Mouse (Mus musculus) T-helper 2 cell (primary cell): ENCODE results near the gene Slc9a2.

Experiments used
- in situ Hi-C: fragments of 300-600 bp; cut with MboI, MseI; formaldehyde crosslinking; loops from one replicate; pipeline ENCODE4 v1.15.1; 2025; ENCODE audit warnings: high pct_unique_total_duplicates

Gene Slc9a2

DNA sequence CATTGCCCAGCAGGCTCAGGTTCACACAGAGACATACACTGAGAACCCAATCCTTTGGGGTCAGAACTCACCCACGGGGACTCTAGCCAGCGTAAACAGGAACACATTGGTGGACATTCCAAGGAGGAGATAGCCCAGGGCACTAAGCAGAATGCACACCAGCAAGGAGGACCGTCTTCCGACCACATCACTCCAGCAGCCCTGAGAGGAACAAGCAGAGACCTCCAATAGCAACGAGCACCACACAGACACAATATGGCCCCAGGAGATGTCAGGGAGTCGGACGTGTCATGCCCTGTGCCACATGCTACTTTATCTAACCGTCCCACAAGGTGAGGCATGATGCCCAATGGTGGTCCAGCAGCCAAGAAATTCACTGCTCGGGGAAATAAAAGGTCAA, 103.9 kb downstream of the Slc9a2 start:
- in situ Hi-C loops, result loop anchor here (5.0 kb wide), 1 partner anchor 98 kb away; no protein-coding TSS in a partner anchor

DNA sequence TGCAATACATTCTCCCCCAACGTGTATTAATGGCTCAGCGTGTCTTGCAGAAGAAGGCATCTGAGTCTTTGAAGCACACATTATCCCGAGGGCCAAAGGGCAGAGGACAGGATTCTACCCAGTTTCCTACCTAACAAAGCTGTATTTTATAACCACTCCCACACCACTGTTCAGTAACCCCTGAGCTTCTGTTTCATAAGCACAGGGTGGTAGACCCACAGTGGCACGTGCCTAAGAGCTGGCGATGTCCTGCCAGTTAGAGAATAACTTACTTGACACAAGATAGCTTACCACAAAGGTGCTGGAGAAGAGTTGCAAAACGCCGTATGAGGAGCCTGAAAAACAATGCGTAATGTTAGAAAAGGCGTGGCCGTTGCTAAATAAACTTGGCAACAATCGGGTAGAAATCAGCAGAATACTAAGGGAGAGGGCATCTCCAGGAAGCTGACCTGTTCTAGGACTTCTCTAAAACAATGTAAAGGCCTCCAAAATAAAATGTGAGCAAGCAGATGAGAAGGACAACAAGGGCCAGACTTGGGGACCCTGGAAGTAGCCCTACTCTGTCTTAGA, 105.6 kb downstream of the Slc9a2 start:
- in situ Hi-C loops, result no loop called here

DNA sequence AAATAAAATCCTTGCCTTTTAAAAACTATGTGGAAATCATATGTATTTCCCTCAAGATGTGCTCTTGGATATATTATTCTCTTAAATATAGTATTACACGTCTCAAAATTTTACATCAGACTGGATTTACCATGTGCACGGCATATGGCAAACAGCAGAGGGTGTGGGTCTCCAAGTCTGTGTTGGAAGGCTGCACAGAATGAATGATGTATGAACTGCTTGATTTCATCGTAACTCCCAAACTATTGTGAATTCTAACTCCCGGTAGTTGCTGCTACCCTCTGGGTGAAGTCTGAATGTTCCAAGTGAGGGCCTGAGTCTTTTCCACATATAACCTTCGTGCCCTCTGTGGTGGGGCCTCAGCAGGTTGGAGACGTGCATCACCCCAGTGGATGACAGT, 108.6 kb downstream of the Slc9a2 start:
- in situ Hi-C loops, result no loop called here

DNA sequence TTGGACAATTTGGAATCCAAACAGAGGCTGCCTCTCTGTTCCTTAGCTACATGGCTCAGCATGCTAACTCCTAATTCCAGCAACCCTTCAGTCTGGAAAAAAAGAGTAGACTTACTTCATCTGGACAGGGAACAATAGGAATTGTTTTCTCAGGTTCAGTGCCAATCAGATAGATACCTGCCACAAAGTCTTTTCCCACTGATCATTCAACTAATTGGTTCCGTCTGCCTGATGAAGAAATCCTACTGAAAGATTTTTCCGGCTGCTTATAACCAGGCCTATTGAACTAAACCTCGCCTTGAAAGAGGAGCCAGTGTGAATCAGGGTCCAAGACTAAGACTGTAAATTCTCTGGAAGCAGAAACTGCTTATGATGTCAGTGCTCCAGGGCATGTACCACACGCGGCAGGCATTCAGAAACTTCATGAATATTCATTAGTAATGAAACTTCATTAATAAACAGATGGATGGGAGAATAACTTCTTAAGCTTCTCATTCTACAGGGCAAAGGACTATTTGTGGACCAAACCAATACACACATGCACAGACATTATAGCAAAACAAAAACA, 109.4 kb downstream of the Slc9a2 start:
- in situ Hi-C loops, result no loop called here

DNA sequence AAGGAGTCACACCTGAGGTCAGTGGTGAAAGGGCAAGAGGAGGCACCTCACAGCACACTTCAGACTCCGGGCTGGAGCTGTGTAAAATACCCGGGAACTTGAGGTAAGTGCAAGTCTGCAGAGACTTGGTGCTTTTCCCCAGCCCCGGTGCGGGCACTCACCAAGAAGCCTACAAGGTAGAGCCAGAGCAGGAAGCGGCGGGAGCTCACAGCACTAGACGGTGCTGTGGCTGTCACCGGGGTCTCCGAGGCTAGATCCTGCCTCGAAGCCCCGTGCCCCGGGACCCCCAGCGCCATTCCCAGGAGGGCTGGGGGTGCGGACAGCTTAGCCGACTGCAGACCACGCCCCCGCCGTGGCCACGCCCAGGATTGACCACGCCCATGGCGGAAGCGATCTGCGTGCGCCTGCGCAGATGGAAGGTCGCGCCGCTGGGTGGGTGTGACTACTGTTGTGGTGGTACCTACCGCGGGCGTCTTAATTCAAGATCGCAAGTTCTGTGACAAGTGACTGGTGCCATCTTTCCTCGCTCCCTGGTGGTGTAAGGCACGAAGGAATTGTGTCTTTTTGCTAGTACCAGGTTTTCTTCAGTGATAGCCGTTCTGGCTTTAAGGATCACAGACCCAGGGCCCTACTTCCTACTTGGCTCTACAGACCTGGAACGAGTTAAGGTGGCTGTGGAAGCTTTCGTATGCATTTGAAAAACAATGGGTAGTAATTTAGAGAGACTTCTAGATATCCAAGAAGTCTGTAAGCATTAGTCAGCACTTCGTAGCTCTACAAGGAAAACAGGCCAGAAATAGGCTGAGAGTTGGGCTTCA, 110.2 kb downstream of the Slc9a2 start, which contains the start of gene Mfsd9:
Gene Mfsd9, minus strand, starts transcription at position 364 of the 818 bp plus-strand sequence.
- in situ Hi-C loops, result no loop called here

DNA sequence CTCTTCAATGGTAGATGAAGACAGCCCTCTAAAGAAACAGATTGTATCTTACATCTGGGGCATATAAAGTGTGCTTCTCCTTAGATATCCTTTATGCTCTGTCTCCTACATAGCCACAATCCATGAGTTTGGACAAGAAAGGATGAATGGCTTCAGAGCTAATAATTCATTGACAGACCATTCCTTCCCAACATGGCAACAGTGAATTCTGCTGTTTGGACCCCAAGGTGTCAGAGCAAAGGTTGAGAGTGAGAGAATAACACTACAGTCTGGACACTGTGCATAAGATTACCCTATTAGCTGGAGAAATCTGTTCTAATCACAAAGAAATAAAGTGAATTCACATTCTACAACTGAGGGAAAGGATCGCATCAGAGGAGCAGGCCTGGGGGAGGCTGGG, 115.1 kb downstream of the Slc9a2 start:
- in situ Hi-C loops, result no loop called here

DNA sequence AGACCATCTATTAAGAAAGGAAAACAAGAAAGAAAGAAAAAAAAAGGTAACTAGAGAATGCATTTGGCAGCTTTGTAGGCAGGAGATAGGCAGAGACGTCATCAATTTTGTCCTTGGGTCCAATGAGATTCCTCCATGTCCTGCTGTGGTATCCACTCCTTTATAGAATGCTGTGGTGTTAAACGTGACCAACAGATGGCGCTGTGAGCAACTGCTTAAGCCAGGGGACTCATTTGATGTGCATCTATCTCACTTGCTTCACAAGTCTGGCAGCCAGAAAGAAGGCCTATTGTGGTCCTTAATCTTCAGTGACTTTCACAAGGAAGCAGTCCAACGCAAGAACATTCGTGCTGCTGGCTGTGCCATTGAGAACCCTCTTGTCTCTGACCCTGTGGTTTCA, 117.0 kb downstream of the Slc9a2 start:
- in situ Hi-C loops, result no loop called here

DNA sequence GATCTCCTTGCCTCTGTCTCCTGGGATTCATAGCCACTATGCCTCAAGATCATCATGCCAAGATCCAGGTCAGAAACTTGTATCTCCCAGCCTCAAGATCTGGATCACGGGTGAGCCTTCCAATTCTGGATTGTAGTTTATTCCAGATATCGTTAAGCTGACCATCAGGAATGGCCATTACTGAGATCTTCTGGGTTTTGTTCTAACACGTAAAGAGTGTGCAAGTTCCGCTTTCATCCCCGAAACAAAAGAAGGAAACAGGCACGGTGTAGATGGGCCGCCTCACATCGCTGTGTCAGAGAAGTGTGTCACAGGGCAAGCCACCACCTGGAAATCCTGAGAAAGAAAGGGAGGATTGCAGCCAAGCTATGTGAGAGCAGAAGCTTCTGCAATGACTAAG, 118.7 kb downstream of the Slc9a2 start:
- in situ Hi-C loops, result no loop called here

DNA sequence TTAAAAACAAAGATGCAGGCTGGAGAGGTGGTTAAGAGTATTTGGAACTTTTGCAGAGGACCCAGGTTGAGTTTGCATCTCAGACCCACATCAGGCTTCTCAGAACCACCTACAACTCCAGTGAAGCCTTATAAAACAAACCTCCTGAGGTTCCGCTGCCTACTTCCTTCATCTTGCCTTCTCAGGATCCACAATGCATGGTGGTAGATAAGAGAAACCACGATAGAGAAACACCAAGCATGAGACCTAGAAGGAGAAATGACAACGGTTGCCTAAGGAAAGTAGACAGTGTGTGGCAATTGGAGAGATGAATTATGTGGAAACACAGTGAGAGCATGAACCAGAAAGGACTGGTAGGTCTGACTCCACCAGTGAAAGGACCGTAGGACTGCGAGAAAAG, 120.5 kb downstream of the Slc9a2 start:
- in situ Hi-C loops, result no loop called here

DNA sequence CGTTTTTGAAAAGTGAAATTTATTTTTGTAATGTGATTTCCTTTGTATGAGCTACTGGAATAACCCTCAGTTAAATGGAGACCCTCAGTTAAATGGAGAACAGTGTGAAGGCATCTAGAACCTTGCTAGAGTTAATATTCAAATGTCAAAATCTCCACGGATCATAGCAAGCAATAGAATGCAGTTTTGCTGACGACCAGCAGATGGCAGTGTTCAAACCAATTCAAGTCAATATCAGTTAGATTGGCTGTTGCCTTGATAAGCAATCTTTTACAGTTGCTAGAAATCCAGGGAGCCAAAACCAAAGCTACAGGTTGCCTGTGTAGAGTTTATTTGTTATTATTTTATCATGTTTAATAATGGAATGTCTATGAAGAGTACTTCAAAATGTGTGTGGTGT, 122.4 kb downstream of the Slc9a2 start:
- in situ Hi-C loops, result no loop called here

DNA sequence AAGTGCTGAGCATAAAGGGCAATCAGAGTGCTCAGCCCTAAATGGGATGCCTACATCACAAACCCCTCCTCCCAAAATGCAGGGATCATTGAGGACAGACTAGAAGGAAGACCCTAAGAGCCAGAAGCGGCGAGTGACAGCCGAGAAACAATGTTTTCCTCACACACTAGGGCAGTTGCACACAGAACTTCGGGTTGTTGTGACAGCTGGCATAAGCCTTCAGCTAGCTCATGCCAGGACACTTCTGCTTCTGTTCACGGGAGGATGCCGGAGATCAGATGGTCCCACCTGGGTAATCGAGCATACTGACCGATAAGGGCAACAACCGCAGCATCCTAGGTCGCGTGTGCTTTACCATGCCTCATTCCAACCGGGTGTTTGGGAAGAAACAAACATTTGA, 123.7 kb downstream of the Slc9a2 start:
- in situ Hi-C loops, result no loop called here

DNA sequence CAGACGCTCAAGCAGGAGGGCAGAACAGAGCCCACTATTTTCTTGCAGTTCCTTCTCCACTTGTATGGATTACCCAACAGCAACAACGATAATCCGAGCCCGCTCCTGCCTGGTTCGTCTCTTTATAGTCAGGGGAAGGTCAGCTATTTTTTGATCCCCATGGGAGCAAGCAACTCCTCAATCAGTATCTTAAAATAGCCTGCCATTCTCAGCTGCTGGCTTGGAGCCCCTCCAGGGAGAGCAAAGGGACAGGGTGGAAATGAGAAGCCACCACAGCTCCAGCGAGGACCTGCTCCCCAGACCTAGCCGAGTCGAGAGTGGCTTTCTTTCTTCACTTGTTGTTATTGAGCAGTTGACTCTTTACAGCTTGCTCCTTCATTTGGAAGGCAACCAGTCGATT, 125.0 kb downstream of the Slc9a2 start, which contains the start of gene Tmem182:
Gene Tmem182, plus strand, starts transcription at position 251 of the 400 bp plus-strand sequence.
- in situ Hi-C loops, result no loop called here

DNA sequence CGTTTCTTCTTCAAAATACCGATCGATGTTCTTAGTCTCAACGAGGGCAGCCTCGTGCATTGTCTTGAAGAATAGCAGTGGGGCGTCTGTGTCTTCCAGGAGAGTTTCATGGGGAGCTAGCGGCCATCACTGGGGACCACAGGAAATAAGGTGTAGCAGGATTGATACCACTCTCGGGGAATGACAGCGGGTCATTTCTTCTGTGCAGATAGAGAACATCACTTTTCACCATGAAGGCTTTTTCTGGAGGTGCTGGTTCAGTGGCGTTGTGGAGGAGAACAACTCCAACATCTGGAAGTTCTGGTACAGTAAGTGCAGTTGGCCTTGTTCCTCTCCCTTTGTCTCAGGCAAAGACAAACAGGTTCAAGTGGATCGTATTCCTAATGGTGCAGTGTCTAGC, 125.5 kb downstream of the Slc9a2 start:
- in situ Hi-C loops, result no loop called here

DNA sequence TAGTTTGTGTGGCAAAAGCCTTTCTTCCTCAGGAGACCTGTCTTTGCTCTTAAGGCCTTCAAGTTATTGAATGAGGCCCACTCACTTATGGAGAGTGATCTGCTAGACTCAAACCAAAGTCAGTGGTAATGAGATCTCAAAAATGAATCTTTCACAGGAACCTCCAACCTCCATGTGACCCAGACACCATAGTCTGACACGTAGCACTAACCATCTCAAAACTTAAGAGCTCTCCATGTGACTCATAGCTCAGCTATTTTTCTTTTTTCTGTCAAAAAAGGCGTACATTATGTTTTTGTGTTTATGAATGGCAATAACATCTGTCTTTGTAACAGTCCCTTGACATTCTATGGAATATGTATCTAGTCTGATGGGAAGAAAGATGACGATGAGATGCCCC, 128.3 kb downstream of the Slc9a2 start:
- in situ Hi-C loops, result no loop called here

DNA sequence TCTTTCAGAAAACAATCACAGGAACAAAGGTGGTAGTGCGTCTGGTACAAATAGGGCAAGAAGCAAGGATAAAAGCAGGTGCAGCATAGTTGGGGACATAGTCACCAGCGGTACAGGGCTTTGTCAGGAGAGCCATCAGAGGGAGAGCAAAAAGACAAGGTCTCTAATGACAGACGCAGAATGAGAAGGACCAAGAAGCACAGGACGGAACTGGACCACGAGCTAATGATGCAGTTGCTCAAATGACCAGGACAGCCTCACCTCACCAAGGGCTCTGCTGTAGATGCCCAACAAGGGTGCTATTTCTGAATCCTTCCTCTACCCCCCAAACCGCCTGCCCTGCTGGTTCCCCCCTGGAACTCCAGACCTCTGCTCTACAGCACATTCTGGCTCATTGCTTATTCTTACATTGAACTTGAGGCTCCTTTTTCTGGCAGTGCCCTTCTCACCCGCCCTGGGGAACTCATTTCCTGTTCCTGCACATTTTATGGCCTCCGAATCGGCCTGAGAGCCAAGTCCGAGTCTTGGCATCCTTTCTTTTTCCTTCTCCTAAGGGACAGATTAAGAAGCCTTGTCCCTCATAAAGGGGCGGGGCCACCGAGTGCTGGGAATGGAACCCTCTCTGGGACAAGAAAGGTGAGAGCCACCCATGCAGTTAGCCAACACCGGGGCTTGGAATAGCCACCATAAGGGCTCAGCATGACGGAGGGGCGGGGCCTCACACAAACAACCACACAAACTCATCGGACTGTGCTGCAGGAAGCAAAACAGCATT, 134.9 kb downstream of the Slc9a2 start:
- in situ Hi-C loops, result no loop called here
